Mouse (Mus musculus): ENCODE data around the gene Il2rb. TPM values are rescaled to one million over a fixed set of nuclear protein-coding genes. Genes with fewer than 3 reads are reported as not detected.

Gene Il2rb
- polyA plus RNA-seq, 1 experiment = not detected

DNA sequence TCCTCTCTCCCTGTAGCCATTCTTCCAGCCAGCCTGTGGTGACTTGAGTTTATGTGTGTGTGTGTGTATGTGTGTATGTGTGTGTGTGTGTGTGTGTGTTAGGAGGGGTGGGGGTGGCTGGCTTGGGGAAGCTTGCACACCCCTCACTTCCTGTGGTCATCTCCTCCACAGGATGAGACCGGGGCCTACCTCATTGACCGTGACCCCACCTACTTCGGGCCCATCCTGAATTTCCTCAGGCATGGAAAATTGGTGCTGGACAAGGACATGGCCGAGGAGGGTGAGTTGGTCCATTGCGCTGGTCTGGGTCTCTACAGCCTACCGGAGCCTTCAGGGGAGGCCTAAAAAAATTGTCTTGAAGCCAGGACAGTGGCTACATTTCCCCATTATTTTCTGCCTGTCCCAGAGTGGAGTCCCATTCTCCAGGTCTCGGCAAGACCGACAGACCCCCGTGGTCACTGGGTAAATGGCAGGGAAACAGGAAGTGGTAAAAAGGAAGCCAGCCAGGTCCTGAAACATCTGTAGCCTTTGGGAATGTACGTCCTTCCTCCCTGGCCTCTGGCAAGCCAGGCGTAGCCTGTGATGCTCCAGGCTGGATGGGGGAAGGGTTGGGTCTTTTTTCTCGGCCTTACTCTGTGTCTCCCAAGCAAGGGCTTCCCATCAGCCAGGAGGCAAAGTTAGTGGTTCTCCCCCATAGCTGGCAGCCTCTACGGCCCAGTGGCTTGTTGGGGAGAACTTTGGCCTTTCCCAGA is 65.0 kb downstream of the Il2rb start:
- Histone ChIP-seq H3K4me3 (replicated peaks) (no peak overlapping the region), H3K36me3 (replicated peaks; ENCODE audit: low read length) (no peaks in the 10 kb centered on the region), H3K27me3 (replicated peaks) (peaks cover 94% of the 10 kb centered on the region), H3K9me3 (peaks cover 15% of the 10 kb centered on the region), H3K4me1 (peaks cover 26% of the 10 kb centered on the region)
- no peak for TF ChIP-seq FLI1 (IDR thresholded peaks at IDR 0.05; ENCODE audit: low read length)
- no peak for TF ChIP-seq GATA1 (IDR thresholded peaks at IDR 0.05; ENCODE audit: borderline replicate concordance, low read length)

Other genes with a start within 250 kb of the Il2rb start
- 47.0 and 75.8 TPM in 2 replicates for gene Csf2rb2, start 189.6 kb downstream of the Il2rb start, polyA plus RNA-seq (2012; ENCODE audit: insufficient read depth, low replicate concordance)
- 80.6 and 123 TPM in 2 replicates for gene Csf2rb, start 169.5 kb downstream of the Il2rb start, polyA plus RNA-seq (2012; ENCODE audit: insufficient read depth, low replicate concordance)
- not detected in 2 replicates for gene Tex33, start 99.4 kb downstream of the Il2rb start, polyA plus RNA-seq (2012; ENCODE audit: insufficient read depth, low replicate concordance)
- 1.6 and 6.3 TPM in 2 replicates for gene Tst, start 89.4 kb downstream of the Il2rb start, polyA plus RNA-seq (2012; ENCODE audit: insufficient read depth, low replicate concordance)
- gene Mpst, start 88.9 kb downstream of the Il2rb start, polyA plus RNA-seq (2012; ENCODE audit: insufficient read depth, low replicate concordance) = 68.5 and 128 TPM in 2 replicates
- gene Kctd17, start 66.7 kb downstream of the Il2rb start, polyA plus RNA-seq (2012; ENCODE audit: insufficient read depth, low replicate concordance) = 9.6 TPM in 1 of 2 replicates, not detected in the other
- not detected in 2 replicates for gene Tmprss6, start 26.6 kb downstream of the Il2rb start, polyA plus RNA-seq (2012; ENCODE audit: insufficient read depth, low replicate concordance)
- 22.8 and 31.2 TPM in 2 replicates for gene C1qtnf6, start 36.1 kb upstream of the Il2rb start, polyA plus RNA-seq (2012; ENCODE audit: insufficient read depth, low replicate concordance)
- gene Sstr3, start 49.4 kb upstream of the Il2rb start, polyA plus RNA-seq (2012; ENCODE audit: insufficient read depth, low replicate concordance) = not detected in 2 replicates
- 860 and 3,464 TPM in 2 replicates for gene Rac2, start 77.5 kb upstream of the Il2rb start, polyA plus RNA-seq (2012; ENCODE audit: insufficient read depth, low replicate concordance)
- 27.7 and 31.6 TPM in 2 replicates for gene Cyth4, start 101.8 kb upstream of the Il2rb start, polyA plus RNA-seq (2012; ENCODE audit: insufficient read depth, low replicate concordance)
- gene Elfn2, start 223.5 kb upstream of the Il2rb start, polyA plus RNA-seq (2012; ENCODE audit: insufficient read depth, low replicate concordance) = 0.26 and 0.28 TPM in 2 replicates

All from megakaryocyte, embryonic 14.5 days (primary cell).